Mouse (Mus musculus) urinary bladder, postnatal 14 days (tissue): ENCODE results near the gene Olfr1351.
"Not testable (repeated sequence)": the region's sequence is repeated elsewhere in the genome, so short reads cannot be mapped to it uniquely, and the experiment has no call there.

Source experiments
- DNase-seq: peaks from one replicate; pipeline ENCODE4 v3.0.0; 2021; ENCODE audit warnings: low spot score

Olfr1351 gene

GRCm38 (mm10) chr10:79012172-79012571, at the start of gene Olfr1351:
Gene Olfr1351 (plus strand): TSS chr10:79012472.
- DNase-seq = no peak

DNA sequence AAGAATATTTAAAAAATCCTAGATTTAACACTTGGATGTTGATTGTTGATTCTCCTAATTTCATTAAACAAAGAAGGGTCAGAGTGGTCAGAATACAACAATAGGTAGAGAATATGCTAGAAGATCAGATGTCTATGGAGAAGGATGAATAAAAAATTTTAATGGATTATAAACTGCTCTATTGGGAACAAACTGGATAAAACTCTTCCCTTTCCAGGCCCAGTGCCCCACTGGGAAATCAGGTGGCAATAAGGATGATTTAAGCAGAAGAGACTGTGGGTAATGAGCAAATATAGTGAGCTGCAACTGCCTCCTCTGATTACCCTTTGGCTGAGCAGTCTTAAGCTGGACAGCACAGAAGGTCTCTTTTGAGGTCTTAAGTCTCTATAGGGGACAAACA, 49.3 kb upstream of the Olfr1351 start, which contains the start of gene Olfr1353:
Olfr1353 (plus strand) TSS at position 301 of the 400 bp plus-strand sequence.
- DNase-seq = not testable (repeated sequence)

GRCm38 (mm10) chr10:78980750-78981149, 31.5 kb upstream of the Olfr1351 start, which contains the start of gene Olfr1352:
Gene Olfr1352 (plus strand): TSS chr10:78981050.
- no peak for DNase-seq

DNA sequence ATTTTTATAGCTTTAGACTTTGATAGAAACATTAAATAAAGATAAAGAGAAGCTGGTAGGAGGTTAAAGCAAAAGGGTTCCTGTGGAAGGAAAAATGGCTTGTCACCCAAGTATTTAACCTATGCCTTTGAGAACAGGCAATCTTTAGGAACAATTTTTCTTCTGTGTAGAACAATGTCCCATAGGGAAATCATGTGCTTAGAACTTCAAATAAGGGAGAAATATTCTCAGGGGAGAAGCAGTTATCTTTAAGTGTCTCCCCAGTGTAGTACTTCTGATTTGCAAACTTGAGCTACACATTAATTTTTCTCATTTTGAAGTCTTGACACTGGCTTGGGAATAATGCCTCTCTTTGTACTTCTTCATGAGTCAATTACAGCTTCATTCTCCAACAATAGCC, 16.2 kb downstream of the Olfr1351 start, which contains the start of gene Olfr57:
Olfr57 (plus strand) TSS at position 301 of the 400 bp plus-strand sequence.
- no peak for DNase-seq

- DNase-seq = not testable (repeated sequence)
These were observed 30.2 kb downstream of the Olfr1351 start for GRCm38 (mm10) chr10:79042457-79042856.

- not testable (repeated sequence) for DNase-seq
These were observed 45.1 kb downstream of the Olfr1351 start for GRCm38 (mm10) chr10:79057370-79057769.
